Mouse (Mus musculus) CH12.LX (cell line): ENCODE measurements around the gene Phkg1. TPM values are rescaled to one million over a fixed set of nuclear protein-coding genes. Genes with fewer than 3 reads are reported as not detected.

Experiments used
- DNase-seq: peaks from one replicate; pipeline ENCODE4 v3.0.0-alpha.2; 2013; ENCODE audit errors: extremely low read depth
- H3K27ac ChIP-seq: 2 replicates; pipeline ENCODE4 v1.5.1; 2012; ENCODE audit warnings: low read depth, mild to moderate bottlenecking, control low read depth, moderate library complexity; ENCODE audit not compliant: insufficient read depth
- H3K27me3 ChIP-seq: replicated peaks from 2 replicates; pipeline ENCODE3; 2012; ENCODE audit warnings: inconsistent platforms
- H3K36me3 ChIP-seq, 2 experiments: replicated peaks in 1 of 2; 2 replicates each; pipeline versions ENCODE3 to v1.6.1; 2012; ENCODE audit warnings: inconsistent platforms in 1 of 2, low read length in 1 of 2, mild to moderate bottlenecking in 1 of 2, mixed read lengths in 1 of 2, moderate library complexity in 1 of 2; ENCODE audit not compliant: control insufficient read depth in 1 of 2, insufficient read depth in 1 of 2
- H3K4me1 ChIP-seq, 2 experiments: 2 replicates each; pipeline ENCODE4 v1.6.1; 2012; ENCODE audit warnings: inconsistent platforms in 1 of 2, moderate library complexity in 1 of 2; ENCODE audit not compliant: insufficient read depth in 2 of 2, control insufficient read depth in 1 of 2
- H3K4me2 ChIP-seq: 2 replicates; pipeline ENCODE4 v1.6.1; 2012; ENCODE audit warnings: low read depth, mild to moderate bottlenecking, control low read depth; ENCODE audit not compliant: poor library complexity, insufficient read depth, severe bottlenecking
- H3K4me3 ChIP-seq, 3 experiments: fragments of 150-350 bp in 1 of 3; sonication (generic) in 1 of 3; replicated peaks in 1 of 3; 2 replicates each; pipeline versions ENCODE3 to v1.5.1; 2011 to 2012; ENCODE audit warnings: low read depth in 2 of 3, low read length in 2 of 3, mild to moderate bottlenecking in 2 of 3, moderate library complexity in 2 of 3, control low read depth in 1 of 3, improper control_type of control experiment in 1 of 3, inconsistent platforms in 1 of 3, mixed read lengths in 1 of 3; ENCODE audit not compliant: poor library complexity in 1 of 3
- H3K79me2 ChIP-seq: replicated peaks from 2 replicates; pipeline ENCODE4 v1.6.1; 2012; ENCODE audit warnings: mild to moderate bottlenecking, moderate library complexity; ENCODE audit not compliant: control insufficient read depth, poor library complexity, insufficient read depth, severe bottlenecking; ENCODE audit errors: extremely low read depth
- H3K9ac ChIP-seq: 2 replicates; pipeline ENCODE4 v1.6.1; 2012; ENCODE audit warnings: low read depth, mild to moderate bottlenecking, control low read depth, moderate library complexity; ENCODE audit not compliant: insufficient read depth
- H3K9me3 ChIP-seq: replicated peaks from 2 replicates; pipeline ENCODE3; 2012; ENCODE audit warnings: low read length, inconsistent platforms, mixed read lengths
- BHLHE40 ChIP-seq: IDR thresholded peaks from 2 replicates; pipeline ENCODE4 v1.6.1; 2011; ENCODE audit warnings: mild to moderate bottlenecking, low read depth, low read length, improper control_type of control experiment
- CHD2 ChIP-seq: IDR thresholded peaks from 2 replicates; pipeline ENCODE4 v1.6.1; 2011; ENCODE audit warnings: low read length, improper control_type of control experiment
- CTCF ChIP-seq, 2 experiments: IDR thresholded peaks in 1 of 2; conservative IDR thresholded peaks in 1 of 2; 2 replicates each; pipeline ENCODE4 v1.5.1; 2011 to 2012; ENCODE audit warnings: low read depth in 2 of 2, low read length in 2 of 2, improper control_type of control experiment in 1 of 2, inconsistent platforms in 1 of 2, mild to moderate bottlenecking in 1 of 2, moderate library complexity in 1 of 2
- E2F4 ChIP-seq: IDR thresholded peaks from 2 replicates; pipeline ENCODE4 v1.6.1; 2011; ENCODE audit warnings: low read depth, low read length, improper control_type of control experiment; ENCODE audit not compliant: insufficient replicate concordance
- ELF1 ChIP-seq: IDR thresholded peaks from 2 replicates; pipeline ENCODE4 v1.6.1; 2014; ENCODE audit warnings: low read depth, mild to moderate bottlenecking, inconsistent platforms, low read length, improper control_type of control experiment
- ETS1 ChIP-seq: conservative IDR thresholded peaks from 2 replicates; pipeline ENCODE4 v1.6.1; 2012; ENCODE audit warnings: low read depth, mild to moderate bottlenecking, inconsistent platforms, low read length, improper control_type of control experiment, moderate library complexity
- HCFC1 ChIP-seq: IDR thresholded peaks from 2 replicates; pipeline ENCODE4 v1.6.1; 2012; ENCODE audit warnings: low read depth, mild to moderate bottlenecking, inconsistent platforms, low read length, improper control_type of control experiment
- IRF4 ChIP-seq: IDR thresholded peaks from 2 replicates; pipeline ENCODE4 v1.6.1; 2014; ENCODE audit warnings: low read depth, mild to moderate bottlenecking, inconsistent platforms, low read length, improper control_type of control experiment
- JUN ChIP-seq: IDR thresholded peaks from 2 replicates; pipeline ENCODE4 v1.6.1; 2011; ENCODE audit warnings: low read depth, mild to moderate bottlenecking, low read length, improper control_type of control experiment, moderate library complexity; ENCODE audit not compliant: insufficient read depth
- JUND ChIP-seq: conservative IDR thresholded peaks from 2 replicates; pipeline ENCODE4 v1.6.1; 2011; ENCODE audit warnings: low read depth, low read length, improper control_type of control experiment
- KAT2A ChIP-seq: IDR thresholded peaks from 2 replicates; pipeline ENCODE4 v1.6.1; 2012; ENCODE audit warnings: low read length, improper control_type of control experiment, inconsistent platforms; ENCODE audit not compliant: insufficient replicate concordance
- MAFK ChIP-seq: IDR thresholded peaks from 2 replicates; pipeline ENCODE4 v1.6.1; 2011; ENCODE audit warnings: low read length, improper control_type of control experiment; ENCODE audit not compliant: insufficient replicate concordance
- MAX ChIP-seq: IDR thresholded peaks from 2 replicates; pipeline ENCODE4 v1.6.1; 2011; ENCODE audit warnings: low read length, improper control_type of control experiment
- MAZ ChIP-seq: IDR thresholded peaks from 2 replicates; pipeline ENCODE4 v1.6.1; 2012; ENCODE audit warnings: low read depth, mild to moderate bottlenecking, inconsistent platforms, low read length, improper control_type of control experiment, moderate library complexity
- MEF2A ChIP-seq: IDR thresholded peaks from 2 replicates; pipeline ENCODE4 v1.6.1; 2014; ENCODE audit warnings: low read depth, mild to moderate bottlenecking, inconsistent platforms, low read length, improper control_type of control experiment, borderline replicate concordance
- MXI1 ChIP-seq: IDR thresholded peaks from 2 replicates; pipeline ENCODE4 v1.6.1; 2011; ENCODE audit warnings: mild to moderate bottlenecking, low read depth, low read length, improper control_type of control experiment
- MYC ChIP-seq: IDR thresholded peaks from 2 replicates; pipeline ENCODE4 v1.6.1; 2011; ENCODE audit warnings: low read depth, mild to moderate bottlenecking, improper control_type of control experiment, low read length
- NELFE ChIP-seq: IDR thresholded peaks from 2 replicates; pipeline ENCODE4 v1.6.1; 2011; ENCODE audit warnings: low read depth, low read length, improper control_type of control experiment
- NRF1 ChIP-seq: IDR thresholded peaks from 2 replicates; pipeline ENCODE4 v1.6.1; 2014; ENCODE audit warnings: low read depth, mild to moderate bottlenecking, inconsistent platforms, low read length, improper control_type of control experiment, moderate library complexity
- PAX5 ChIP-seq: IDR thresholded peaks from 2 replicates; pipeline ENCODE4 v1.6.1; 2012; ENCODE audit warnings: low read length, inconsistent platforms, mixed read lengths
- POLR2A ChIP-seq: IDR thresholded peaks from 2 replicates; pipeline ENCODE4 v1.6.1; 2011; ENCODE audit warnings: low read depth, mild to moderate bottlenecking, improper control_type of control experiment, low read length
- POLR2AphosphoS2 ChIP-seq: IDR thresholded peaks from 2 replicates; pipeline ENCODE4 v1.6.1; 2011; ENCODE audit warnings: low read depth, low read length, improper control_type of control experiment
- RCOR1 ChIP-seq: conservative IDR thresholded peaks from 2 replicates; pipeline ENCODE4 v1.6.1; 2012; ENCODE audit warnings: low read depth, mild to moderate bottlenecking, inconsistent platforms, low read length, improper control_type of control experiment
- SIN3A ChIP-seq: IDR thresholded peaks from 2 replicates; pipeline ENCODE4 v1.6.1; 2012; ENCODE audit warnings: low read length, improper control_type of control experiment, inconsistent platforms
- SMC3 ChIP-seq: IDR thresholded peaks from 2 replicates; pipeline ENCODE4 v1.6.1; 2011; ENCODE audit warnings: low read depth, low read length, improper control_type of control experiment
- TBP ChIP-seq: conservative IDR thresholded peaks from 2 replicates; pipeline ENCODE4 v1.6.1; 2011; ENCODE audit warnings: low read depth, low read length, improper control_type of control experiment
- TCF12 ChIP-seq: IDR thresholded peaks from 2 replicates; pipeline ENCODE4 v1.6.1; 2014; ENCODE audit warnings: low read depth, mild to moderate bottlenecking, inconsistent platforms, low read length, improper control_type of control experiment
- UBTF ChIP-seq: IDR thresholded peaks from 2 replicates; pipeline ENCODE4 v1.6.1; 2012; ENCODE audit warnings: low read depth, mild to moderate bottlenecking, inconsistent platforms, low read length, improper control_type of control experiment, moderate library complexity
- USF1 ChIP-seq: IDR thresholded peaks from 2 replicates; pipeline ENCODE4 v1.6.1; 2014; ENCODE audit warnings: low read depth, mild to moderate bottlenecking, inconsistent platforms, low read length, improper control_type of control experiment
- USF2 ChIP-seq: conservative IDR thresholded peaks from 2 replicates; pipeline ENCODE4 v1.6.1; 2011; ENCODE audit warnings: low read depth, low read length, improper control_type of control experiment
- ZKSCAN1 ChIP-seq: IDR thresholded peaks from 2 replicates; pipeline ENCODE4 v1.6.1; 2012; ENCODE audit warnings: low read depth, inconsistent platforms, low read length, improper control_type of control experiment, borderline replicate concordance
- ZMIZ1 ChIP-seq: IDR thresholded peaks from 2 replicates; pipeline ENCODE4 v1.6.1; 2012; ENCODE audit warnings: low read depth, mild to moderate bottlenecking, inconsistent platforms, low read length, improper control_type of control experiment
- ZNF384 ChIP-seq: IDR thresholded peaks from 2 replicates; pipeline ENCODE4 v1.6.1; 2012; ENCODE audit warnings: low read depth, low read length, improper control_type of control experiment, inconsistent platforms
- dilution Hi-C: fragments of 300-500 bp; cut with MboI; formaldehyde crosslinking; loops from 2 replicates; pipeline ENCODE4 v1.14.3; 2020; ENCODE audit warnings: low sequenced_read_pairs; ENCODE audit not compliant: extremely low pct_unique_long_range_greater_than_20kb, extremely low pct_ligation_motif_present
- in situ Hi-C: fragments of 300-500 bp; cut with MboI; formaldehyde crosslinking; loops from 3 replicates; pipeline ENCODE4 v1.14.3; 2019; ENCODE audit warnings: low sequenced_read_pairs, low pct_ligation_motif_present, low pct_unique_long_range_greater_than_20kb, mixed read lengths
- polyA plus RNA-seq: library from polyadenylated mRNA; unstranded; fragments of >175 nt; gene quantifications from 2 replicates; pipeline ENCODE4 v1.2.1, GENCODE M21; 2012; ENCODE audit warnings: low read depth; ENCODE audit not compliant: insufficient read length
- total RNA-seq, 2 experiments: library from RNA; depleted of rRNA; stranded (reverse); fragments of 300-350 nt in 1 of 2; fragments of >200 nt in 1 of 2; gene quantifications; 2 replicates each; pipeline ENCODE4 v1.2.3; 2012 to 2014

Phkg1 gene
- total and polyA plus RNA-seq, 3 experiments = 0.21 to 0.61 (median 0.23) TPM

DNA sequence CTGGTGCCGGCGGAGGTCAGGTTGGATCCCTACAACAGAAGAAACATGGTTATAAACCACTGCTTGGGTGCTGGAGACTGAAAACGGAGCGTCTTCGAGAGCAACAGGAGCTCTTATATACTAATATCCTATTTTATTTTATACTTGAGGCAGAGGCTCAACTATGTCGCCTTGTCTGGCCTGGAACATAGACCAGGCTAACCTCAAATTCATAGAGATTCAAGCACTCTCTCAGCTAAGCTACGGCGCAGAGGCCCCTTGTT is 50.9 kb downstream of the Phkg1 start (continued):
- no peak for TF ChIP-seq HCFC1
- no peak for TF ChIP-seq NRF1

DNA sequence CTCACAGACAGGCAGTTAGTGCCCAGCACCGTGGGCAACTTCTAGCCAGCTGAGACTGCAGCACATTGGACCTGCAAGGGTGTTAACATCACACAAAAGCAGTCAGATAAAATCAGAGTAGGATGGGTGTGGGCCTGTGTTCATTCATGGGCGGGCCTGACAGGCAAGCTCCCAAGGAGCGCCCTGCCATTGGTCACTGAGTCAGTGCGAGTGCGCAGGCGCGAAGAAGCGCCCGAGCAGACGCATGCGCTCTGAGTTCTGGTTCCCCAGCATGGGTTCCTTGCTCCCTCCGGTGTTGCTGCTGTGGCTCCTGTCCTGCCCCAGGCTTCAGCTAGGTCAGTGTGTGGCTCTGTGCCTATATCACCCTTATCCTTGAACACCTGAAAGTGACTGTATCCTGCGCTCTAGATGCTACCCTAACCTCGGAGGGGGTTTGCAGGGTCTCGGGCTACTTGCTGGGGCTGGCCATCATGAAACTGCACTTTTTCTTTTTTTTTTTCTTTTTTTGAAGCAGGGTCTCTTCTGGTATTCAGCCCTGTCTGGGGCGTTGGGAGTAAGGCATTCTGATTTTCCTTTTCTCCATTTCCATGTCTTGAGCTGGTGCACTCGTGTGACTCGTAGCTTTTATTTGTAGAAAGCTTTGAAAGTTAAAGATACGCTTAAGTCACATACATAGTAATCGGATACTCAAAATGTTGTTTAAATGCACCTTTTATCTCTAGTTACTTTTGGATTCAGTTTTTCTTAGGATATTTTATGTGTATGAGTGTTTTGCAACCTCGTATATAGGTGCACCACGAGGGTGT is 51.4 kb downstream of the Phkg1 start, which contains the start of gene Sumf2:
TSS of gene Sumf2 (plus strand) at position 235 of the 806 bp plus-strand sequence.
- H3K79me2 ChIP-seq = peaks cover 19% of the 10 kb centered on the region
- peaks cover 31 to 46% of the 10 kb centered on the region in 2 experiments for H3K36me3 ChIP-seq
- dilution Hi-C loops (no loop called here), in situ Hi-C loops (no loop called here)
- peak within 1 kb of the TSS; percentile 99 for H3K4me2 ChIP-seq
- H3K27ac ChIP-seq = peak within 1 kb of the TSS; percentile 6; the same call in 1 of the 2 replicates
- peak within 1 kb of the TSS; percentile 81 for H3K9ac ChIP-seq
- peak within 1 kb of the TSS; percentile 59 to 78 (median 60) for H3K4me3 ChIP-seq
- H3K9me3 ChIP-seq = peaks cover 6% of the 10 kb centered on the region
- TF ChIP-seq CTCF (conservative IDR thresholded peaks at IDR 0.05 in 1 of 2, IDR thresholded peaks at IDR 0.05 in 1 of 2; ENCODE audit: low read depth in 2 of 2, low read length in 2 of 2) = no peak
- TF ChIP-seq MAZ = 0 out of 2 replicates have a peak, but pooled peaks have one; percentile 58
- TF ChIP-seq MAFK = no peak
- TF ChIP-seq JUN = peak; percentile 43; the same call in 1 of the 2 replicates
- peak; percentile 66; the same call in 1 of the 2 replicates for TF ChIP-seq TBP
- TF ChIP-seq JUND = no peak
- TF ChIP-seq SIN3A = peak; percentile 79; the same call in 1 of the 2 replicates
- peak; percentile 65 for TF ChIP-seq MYC
- peak; percentile 95 for TF ChIP-seq POLR2A
- TF ChIP-seq POLR2AphosphoS2 = peak; percentile 100
- TF ChIP-seq TCF12 = peak; percentile 73; the same call in 1 of the 2 replicates
- peak; percentile 74 for TF ChIP-seq ZNF384
- TF ChIP-seq MXI1 = peak; percentile 84; the same call in 1 of the 2 replicates
- peak; percentile 96 for TF ChIP-seq ZMIZ1
- TF ChIP-seq NELFE = peak; percentile 91
- TF ChIP-seq BHLHE40 = 0 out of 2 replicates have a peak, but pooled peaks have one; percentile 32
- TF ChIP-seq USF1 = no peak
- TF ChIP-seq MAX = peak; percentile 73
- TF ChIP-seq E2F4 = no peak
- no peak for TF ChIP-seq UBTF
- TF ChIP-seq MEF2A = peak; percentile 54
- no peak; the same call in 1 of the 2 replicates for TF ChIP-seq ETS1
- TF ChIP-seq HCFC1 = peak; percentile 67
- TF ChIP-seq SMC3 = 0 out of 2 replicates have a peak, but pooled peaks have one; percentile 1
- TF ChIP-seq USF2 = peak; percentile 6; the same call in 1 of the 2 replicates
- peak; percentile 99 for TF ChIP-seq NRF1
- no peak for TF ChIP-seq PAX5
- TF ChIP-seq IRF4 = peak; percentile 52
- 0 out of 2 replicates have a peak, but pooled peaks have one; percentile 48 for TF ChIP-seq RCOR1
- TF ChIP-seq ELF1 = 0 out of 2 replicates have a peak, but pooled peaks have one; percentile 28
- 0 out of 2 replicates have a peak, but pooled peaks have one; percentile 26 for TF ChIP-seq KAT2A
- TF ChIP-seq ZKSCAN1 = peak; percentile 15; the same call in 1 of the 2 replicates
- peak; percentile 83 for TF ChIP-seq CHD2
- peak; percentile 96 for DNase-seq
- peaks cover 0 to 16% of the 10 kb centered on the region in 2 experiments; a peak in 1 of 4 replicates for H3K4me1 ChIP-seq
- no peaks in the 10 kb centered on the region for H3K27me3 ChIP-seq
